Mouse (Mus musculus): ENCODE measurements around the gene Bcar3. TPM values are rescaled to one million over a fixed set of nuclear protein-coding genes. Genes with fewer than 3 reads are reported as not detected.
"Not testable (repeated sequence)": the region's sequence is repeated elsewhere in the genome, so short reads cannot be mapped to it uniquely, and the experiment has no call there.

Gene Bcar3
- polyA plus RNA-seq, 1 experiment from 2014 or later, result 5.0 TPM

- Histone ChIP-seq H3K27ac (no peak overlapping the region), H3K4me3 (replicated peaks) (no peak overlapping the region), H3K27me3 (no peaks in the 10 kb centered on the region), H3K4me1 (replicated peaks) (no peaks in the 10 kb centered on the region), H3K4me2 (no peak overlapping the region), H3K9me3 (replicated peaks) (no peaks in the 10 kb centered on the region), H3K36me3 (no peaks in the 10 kb centered on the region), H3K9ac (no peak overlapping the region)
- ATAC-seq (ENCODE audit: low read depth), result no peak
- 68% methylated on average over 2 of the region's 2 CpGs for WGBS (ENCODE audit: insufficient replicate concordance)
- no peak for DNase-seq
These were observed 97.2 kb downstream of the Bcar3 start for GRCm38 (mm10) chr3:122391098-122391497.

GRCm38 (mm10) chr3:122391816-122392215 lies 97.9 kb downstream of the Bcar3 start:
- Histone ChIP-seq H3K4me2 (no peak overlapping the region), H3K36me3 (no peaks in the 10 kb centered on the region), H3K27me3 (no peaks in the 10 kb centered on the region), H3K9me3 (replicated peaks) (no peaks in the 10 kb centered on the region), H3K4me3 (replicated peaks) (no peak overlapping the region), H3K4me1 (replicated peaks) (no peaks in the 10 kb centered on the region), H3K9ac (no peak overlapping the region), H3K27ac (no peak overlapping the region)
- WGBS (ENCODE audit: insufficient replicate concordance), result 32% methylated on average over 12 of the region's 12 CpGs
- ATAC-seq (ENCODE audit: low read depth) (no peak), DNase-seq (no peak)

- H3K27ac ChIP-seq; H3K9me3 ChIP-seq (replicated peaks); H3K4me1 ChIP-seq (replicated peaks); H3K4me2 ChIP-seq; ATAC-seq (ENCODE audit: low read depth); DNase-seq; H3K36me3 ChIP-seq; H3K4me3 ChIP-seq (replicated peaks); H3K27me3 ChIP-seq; H3K9ac ChIP-seq: not testable (repeated sequence)
- WGBS (ENCODE audit: insufficient replicate concordance), result 58% methylated on average over 4 of the region's 4 CpGs
These were observed 99.5 kb downstream of the Bcar3 start for GRCm38 (mm10) chr3:122393411-122393810.

- Histone ChIP-seq H3K36me3 (no peaks in the 10 kb centered on the region), H3K27ac (no peak overlapping the region), H3K27me3 (no peaks in the 10 kb centered on the region), H3K4me2 (no peak overlapping the region), H3K4me1 (replicated peaks) (no peaks in the 10 kb centered on the region), H3K9me3 (replicated peaks) (no peaks in the 10 kb centered on the region), H3K9ac (no peak overlapping the region), H3K4me3 (replicated peaks) (no peak overlapping the region)
- 67% methylated on average over 12 of the region's 12 CpGs for WGBS (ENCODE audit: insufficient replicate concordance)
- ATAC-seq (ENCODE audit: low read depth) (no peak), DNase-seq (no peak)
These were observed 100.0 kb downstream of the Bcar3 start for GRCm38 (mm10) chr3:122393836-122394374.

GRCm38 (mm10) chr3:122396957-122397356 lies 103.0 kb downstream of the Bcar3 start:
- ATAC-seq (ENCODE audit: low read depth) (no peak), DNase-seq (no peak)
- Histone ChIP-seq H3K4me2 (no peak overlapping the region), H3K36me3 (no peaks in the 10 kb centered on the region), H3K9ac (no peak overlapping the region), H3K27me3 (no peaks in the 10 kb centered on the region), H3K4me3 (replicated peaks) (no peak overlapping the region), H3K9me3 (replicated peaks) (no peaks in the 10 kb centered on the region), H3K4me1 (replicated peaks) (no peaks in the 10 kb centered on the region), H3K27ac (no peak overlapping the region)
- 70% methylated on average over 4 of the region's 4 CpGs for WGBS (ENCODE audit: insufficient replicate concordance)

- no peak overlapping the region for H3K27ac ChIP-seq
These were observed 103.5 kb downstream of the Bcar3 start for GRCm38 (mm10) chr3:122397401-122397800.

GRCm38 (mm10) chr3:122401011-122401410 lies 107.1 kb downstream of the Bcar3 start:
- no peaks in the 10 kb centered on the region for H3K9me3 ChIP-seq (replicated peaks)
- no peaks in the 10 kb centered on the region for H3K36me3 ChIP-seq
- ATAC-seq (ENCODE audit: low read depth) (no peak), DNase-seq (no peak)
- no peak overlapping the region for H3K4me3 ChIP-seq (replicated peaks)
- H3K27me3 ChIP-seq, result no peaks in the 10 kb centered on the region
- no peak overlapping the region for H3K4me2 ChIP-seq
- H3K27ac ChIP-seq, result no peak overlapping the region
- H3K9ac ChIP-seq, result no peak overlapping the region
- 0 out of 2 replicates have a peak, but pooled peaks cover 4% of the 10 kb centered on the region for H3K4me1 ChIP-seq (replicated peaks)
- WGBS (ENCODE audit: insufficient replicate concordance), result 74% methylated on average over 2 of the region's 2 CpGs

More at GRCm38 (mm10) chr3:122397401-122397800, 103.5 kb downstream of the Bcar3 start:
- H3K27me3 ChIP-seq, result no peaks in the 10 kb centered on the region
- DNase-seq (no peak), ATAC-seq (ENCODE audit: low read depth) (no peak)
- H3K4me2 ChIP-seq, result no peak overlapping the region
- H3K36me3 ChIP-seq, result no peaks in the 10 kb centered on the region
- H3K9ac ChIP-seq, result no peak overlapping the region
- 0 out of 2 replicates have a peak, but pooled peaks cover 4% of the 10 kb centered on the region for H3K4me1 ChIP-seq (replicated peaks)
- 63% methylated on average over 7 of the region's 7 CpGs for WGBS (ENCODE audit: insufficient replicate concordance)
- H3K4me3 ChIP-seq (replicated peaks), result no peak overlapping the region
- H3K9me3 ChIP-seq (replicated peaks), result no peaks in the 10 kb centered on the region

- no peak overlapping the region for H3K4me3 ChIP-seq (replicated peaks)
- WGBS (ENCODE audit: insufficient replicate concordance), result 43% methylated on average over 5 of the region's 5 CpGs
- H3K4me1 ChIP-seq (replicated peaks), result 0 out of 2 replicates have a peak, but pooled peaks cover 4% of the 10 kb centered on the region
- no peaks in the 10 kb centered on the region for H3K9me3 ChIP-seq (replicated peaks)
- no peaks in the 10 kb centered on the region for H3K36me3 ChIP-seq
- no peaks in the 10 kb centered on the region for H3K27me3 ChIP-seq
- no peak for ATAC-seq (ENCODE audit: low read depth)
- no peak overlapping the region for H3K9ac ChIP-seq
- no peak overlapping the region for H3K4me2 ChIP-seq
- no peak for DNase-seq
- H3K27ac ChIP-seq, result no peak overlapping the region
These were observed 108.2 kb downstream of the Bcar3 start for GRCm38 (mm10) chr3:122402143-122402542.

GRCm38 (mm10) chr3:122403860-122404557 lies 110.1 kb downstream of the Bcar3 start:
- Histone ChIP-seq H3K36me3 (no peaks in the 10 kb centered on the region), H3K4me3 (replicated peaks) (no peak overlapping the region), H3K27me3 (no peaks in the 10 kb centered on the region), H3K9me3 (replicated peaks) (no peaks in the 10 kb centered on the region), H3K9ac (no peak overlapping the region), H3K4me2 (no peak overlapping the region), H3K4me1 (replicated peaks) (0 out of 2 replicates have a peak, but pooled peaks cover 4% of the 10 kb centered on the region), H3K27ac (no peak overlapping the region)
- ATAC-seq (ENCODE audit: low read depth) (no peak), DNase-seq (no peak)
- 60% methylated on average over 9 of the region's 9 CpGs for WGBS (ENCODE audit: insufficient replicate concordance)

GRCm38 (mm10) chr3:122405203-122405956 lies 111.4 kb downstream of the Bcar3 start:
- ATAC-seq (ENCODE audit: low read depth), result no peak
- H3K9ac ChIP-seq, result no peak overlapping the region
- DNase-seq, result no peak
- no peaks in the 10 kb centered on the region for H3K9me3 ChIP-seq (replicated peaks)
- no peak overlapping the region for H3K27ac ChIP-seq
- WGBS (ENCODE audit: insufficient replicate concordance), result 38% methylated on average over 8 of the region's 8 CpGs
- H3K36me3 ChIP-seq, result no peaks in the 10 kb centered on the region
- H3K4me3 ChIP-seq (replicated peaks), result no peak overlapping the region
- 0 out of 2 replicates have a peak, but pooled peaks cover 4% of the 10 kb centered on the region for H3K4me1 ChIP-seq (replicated peaks)
- H3K27me3 ChIP-seq, result no peaks in the 10 kb centered on the region
- no peak overlapping the region for H3K4me2 ChIP-seq

GRCm38 (mm10) chr3:122406416-122406815 lies 112.5 kb downstream of the Bcar3 start:
- 58% methylated on average over 8 of the region's 8 CpGs for WGBS (ENCODE audit: insufficient replicate concordance)
- no peak for ATAC-seq (ENCODE audit: low read depth)

More at GRCm38 (mm10) chr3:122406416-122406815, 112.5 kb downstream of the Bcar3 start:
- Histone ChIP-seq H3K27ac (no peak overlapping the region), H3K4me3 (replicated peaks) (no peak overlapping the region), H3K36me3 (no peaks in the 10 kb centered on the region), H3K4me1 (replicated peaks) (0 out of 2 replicates have a peak, but pooled peaks cover 4% of the 10 kb centered on the region), H3K9ac (no peak overlapping the region), H3K4me2 (no peak overlapping the region), H3K27me3 (no peaks in the 10 kb centered on the region), H3K9me3 (replicated peaks) (no peaks in the 10 kb centered on the region)
- DNase-seq, result no peak

All from liver, embryonic 13.5 days (tissue).